Mouse (Mus musculus) CH12.LX (cell line): ENCODE results near the gene Tub. TPM values are rescaled to one million over a fixed set of nuclear protein-coding genes. Genes with fewer than 3 reads are reported as not detected.

Source experiments
- DNase-seq: peaks from one replicate; pipeline ENCODE4 v3.0.0-alpha.2; 2013; ENCODE audit errors: extremely low read depth
- H3K27ac ChIP-seq: 2 replicates; pipeline ENCODE4 v1.5.1; 2012; ENCODE audit warnings: low read depth, mild to moderate bottlenecking, control low read depth, moderate library complexity; ENCODE audit not compliant: insufficient read depth
- H3K27me3 ChIP-seq: replicated peaks from 2 replicates; pipeline ENCODE3; 2012; ENCODE audit warnings: inconsistent platforms
- H3K36me3 ChIP-seq, 2 experiments: replicated peaks in 1 of 2; 2 replicates each; pipeline versions ENCODE3 to v1.6.1; 2012; ENCODE audit warnings: inconsistent platforms in 1 of 2, low read length in 1 of 2, mild to moderate bottlenecking in 1 of 2, mixed read lengths in 1 of 2, moderate library complexity in 1 of 2; ENCODE audit not compliant: control insufficient read depth in 1 of 2, insufficient read depth in 1 of 2
- H3K4me1 ChIP-seq, 2 experiments: 2 replicates each; pipeline ENCODE4 v1.6.1; 2012; ENCODE audit warnings: inconsistent platforms in 1 of 2, moderate library complexity in 1 of 2; ENCODE audit not compliant: insufficient read depth in 2 of 2, control insufficient read depth in 1 of 2
- H3K4me2 ChIP-seq: 2 replicates; pipeline ENCODE4 v1.6.1; 2012; ENCODE audit warnings: low read depth, mild to moderate bottlenecking, control low read depth; ENCODE audit not compliant: poor library complexity, insufficient read depth, severe bottlenecking
- H3K4me3 ChIP-seq, 3 experiments: fragments of 150-350 bp in 1 of 3; sonication (generic) in 1 of 3; replicated peaks in 1 of 3; 2 replicates each; pipeline versions ENCODE3 to v1.5.1; 2011 to 2012; ENCODE audit warnings: low read depth in 2 of 3, low read length in 2 of 3, mild to moderate bottlenecking in 2 of 3, moderate library complexity in 2 of 3, control low read depth in 1 of 3, improper control_type of control experiment in 1 of 3, inconsistent platforms in 1 of 3, mixed read lengths in 1 of 3; ENCODE audit not compliant: poor library complexity in 1 of 3
- H3K79me2 ChIP-seq: replicated peaks from 2 replicates; pipeline ENCODE4 v1.6.1; 2012; ENCODE audit warnings: mild to moderate bottlenecking, moderate library complexity; ENCODE audit not compliant: control insufficient read depth, poor library complexity, insufficient read depth, severe bottlenecking; ENCODE audit errors: extremely low read depth
- H3K9ac ChIP-seq: 2 replicates; pipeline ENCODE4 v1.6.1; 2012; ENCODE audit warnings: low read depth, mild to moderate bottlenecking, control low read depth, moderate library complexity; ENCODE audit not compliant: insufficient read depth
- H3K9me3 ChIP-seq: replicated peaks from 2 replicates; pipeline ENCODE3; 2012; ENCODE audit warnings: low read length, inconsistent platforms, mixed read lengths
- CHD1 ChIP-seq: IDR thresholded peaks from 2 replicates; pipeline ENCODE4 v1.6.1; 2012; ENCODE audit warnings: low read depth, low read length, improper control_type of control experiment, inconsistent platforms
- CHD2 ChIP-seq: IDR thresholded peaks from 2 replicates; pipeline ENCODE4 v1.6.1; 2011; ENCODE audit warnings: low read length, improper control_type of control experiment
- GABPA ChIP-seq: IDR thresholded peaks from 2 replicates; pipeline ENCODE4 v1.6.1; 2012; ENCODE audit warnings: low read depth, low read length, improper control_type of control experiment, inconsistent platforms; ENCODE audit not compliant: insufficient replicate concordance
- HCFC1 ChIP-seq: IDR thresholded peaks from 2 replicates; pipeline ENCODE4 v1.6.1; 2012; ENCODE audit warnings: low read depth, mild to moderate bottlenecking, inconsistent platforms, low read length, improper control_type of control experiment
- JUND ChIP-seq: conservative IDR thresholded peaks from 2 replicates; pipeline ENCODE4 v1.6.1; 2011; ENCODE audit warnings: low read depth, low read length, improper control_type of control experiment
- MAFK ChIP-seq: IDR thresholded peaks from 2 replicates; pipeline ENCODE4 v1.6.1; 2011; ENCODE audit warnings: low read length, improper control_type of control experiment; ENCODE audit not compliant: insufficient replicate concordance
- MAZ ChIP-seq: IDR thresholded peaks from 2 replicates; pipeline ENCODE4 v1.6.1; 2012; ENCODE audit warnings: low read depth, mild to moderate bottlenecking, inconsistent platforms, low read length, improper control_type of control experiment, moderate library complexity
- MXI1 ChIP-seq: IDR thresholded peaks from 2 replicates; pipeline ENCODE4 v1.6.1; 2011; ENCODE audit warnings: mild to moderate bottlenecking, low read depth, low read length, improper control_type of control experiment
- MYC ChIP-seq: IDR thresholded peaks from 2 replicates; pipeline ENCODE4 v1.6.1; 2011; ENCODE audit warnings: low read depth, mild to moderate bottlenecking, improper control_type of control experiment, low read length
- PAX5 ChIP-seq: IDR thresholded peaks from 2 replicates; pipeline ENCODE4 v1.6.1; 2012; ENCODE audit warnings: low read length, inconsistent platforms, mixed read lengths
- POLR2A ChIP-seq: IDR thresholded peaks from 2 replicates; pipeline ENCODE4 v1.6.1; 2011; ENCODE audit warnings: low read depth, mild to moderate bottlenecking, improper control_type of control experiment, low read length
- POLR2AphosphoS2 ChIP-seq: IDR thresholded peaks from 2 replicates; pipeline ENCODE4 v1.6.1; 2011; ENCODE audit warnings: low read depth, low read length, improper control_type of control experiment
- UBTF ChIP-seq: IDR thresholded peaks from 2 replicates; pipeline ENCODE4 v1.6.1; 2012; ENCODE audit warnings: low read depth, mild to moderate bottlenecking, inconsistent platforms, low read length, improper control_type of control experiment, moderate library complexity
- USF1 ChIP-seq: IDR thresholded peaks from 2 replicates; pipeline ENCODE4 v1.6.1; 2014; ENCODE audit warnings: low read depth, mild to moderate bottlenecking, inconsistent platforms, low read length, improper control_type of control experiment
- ZKSCAN1 ChIP-seq: IDR thresholded peaks from 2 replicates; pipeline ENCODE4 v1.6.1; 2012; ENCODE audit warnings: low read depth, inconsistent platforms, low read length, improper control_type of control experiment, borderline replicate concordance
- ZMIZ1 ChIP-seq: IDR thresholded peaks from 2 replicates; pipeline ENCODE4 v1.6.1; 2012; ENCODE audit warnings: low read depth, mild to moderate bottlenecking, inconsistent platforms, low read length, improper control_type of control experiment
- dilution Hi-C: fragments of 300-500 bp; cut with MboI; formaldehyde crosslinking; loops from 2 replicates; pipeline ENCODE4 v1.14.3; 2020; ENCODE audit warnings: low sequenced_read_pairs; ENCODE audit not compliant: extremely low pct_unique_long_range_greater_than_20kb, extremely low pct_ligation_motif_present
- in situ Hi-C: fragments of 300-500 bp; cut with MboI; formaldehyde crosslinking; loops from 3 replicates; pipeline ENCODE4 v1.14.3; 2019; ENCODE audit warnings: low sequenced_read_pairs, low pct_ligation_motif_present, low pct_unique_long_range_greater_than_20kb, mixed read lengths
- polyA plus RNA-seq: library from polyadenylated mRNA; unstranded; fragments of >175 nt; gene quantifications from 2 replicates; pipeline ENCODE4 v1.2.1, GENCODE M21; 2012; ENCODE audit warnings: low read depth; ENCODE audit not compliant: insufficient read length
- total RNA-seq, 2 experiments: library from RNA; depleted of rRNA; stranded (reverse); fragments of 300-350 nt in 1 of 2; fragments of >200 nt in 1 of 2; gene quantifications; 2 replicates each; pipeline ENCODE4 v1.2.3; 2012 to 2014

Tub gene
- total and polyA plus RNA-seq, 3 experiments, result 0.13 TPM; not detected in 2

- in situ Hi-C loops, result no loop called here
- Histone ChIP-seq H3K79me2 (no peaks in the 10 kb centered on the region), H3K4me3 (no peak overlapping the region), H3K27ac (no peak overlapping the region), H3K36me3 (no peaks in the 10 kb centered on the region)
- TF ChIP-seq HCFC1, result no peak
- TF ChIP-seq PAX5, result no peak
- no peak for TF ChIP-seq POLR2AphosphoS2
- TF ChIP-seq USF1, result no peak
- no peak for TF ChIP-seq GABPA
- TF ChIP-seq, all 38 proteins: peak for 0
- dilution Hi-C loops, result no loop called here
- no peak overlapping the region for H3K4me2 ChIP-seq
- H3K9ac ChIP-seq, result no peak overlapping the region
- no peaks in the 10 kb centered on the region for H3K9me3 ChIP-seq
- peaks cover 40% of the 10 kb centered on the region for H3K27me3 ChIP-seq
- no peak for DNase-seq
- 0 out of 4 replicates have a peak, but pooled peaks cover 0 to 2% of the 10 kb centered on the region in 2 experiments for H3K4me1 ChIP-seq
Measured at GRCm38 (mm10) chr7:108927043-108927442, 23.1 kb upstream of the Tub start.

GRCm38 (mm10) chr7:108928280-108929188 is 21.6 kb upstream of the Tub start:
- no peaks in the 10 kb centered on the region for H3K79me2 ChIP-seq
- in situ Hi-C loops, result no loop called here
- H3K27me3 ChIP-seq, result peaks cover 31% of the 10 kb centered on the region
- 0 out of 4 replicates have a peak, but pooled peaks cover under 1 to 2% of the 10 kb centered on the region in 2 experiments for H3K4me1 ChIP-seq
- no peak for TF ChIP-seq HCFC1
- no peak for TF ChIP-seq JUND
- TF ChIP-seq MYC, result no peak
- no peak for TF ChIP-seq CHD1
- no peak for TF ChIP-seq MXI1
- no peak for TF ChIP-seq POLR2A
- TF ChIP-seq GABPA, result no peak
- no peak for TF ChIP-seq ZKSCAN1
- no peak for TF ChIP-seq ZMIZ1
- no peak for TF ChIP-seq UBTF
- no peak for TF ChIP-seq MAFK
- no peak for TF ChIP-seq CHD2
- no peak for TF ChIP-seq MAZ
- H3K9me3 ChIP-seq, result no peaks in the 10 kb centered on the region
- no peak overlapping the region for H3K9ac ChIP-seq
- H3K36me3 ChIP-seq, result no peaks in the 10 kb centered on the region
- no peak overlapping the region for H3K4me2 ChIP-seq
- no peak overlapping the region for H3K27ac ChIP-seq
- H3K4me3 ChIP-seq, result no peak overlapping the region
- DNase-seq, result no peak
- dilution Hi-C loops, result no loop called here
